Mouse (Mus musculus) activated CD4-positive, CD25-positive, alpha-beta regulatory T cell (primary cell): ENCODE measurements around the gene Olfr318. TPM values are rescaled to one million over a fixed set of nuclear protein-coding genes. Genes with fewer than 3 reads are reported as not detected.

Experiments
- polyA plus RNA-seq, 2 experiments: library from polyadenylated mRNA; unstranded; fragments of 100-300 nt; shearing (Covaris generic); gene quantifications; one replicate each; pipeline ENCODE4 v1.2.1; 2017

The Olfr318 gene
- polyA plus RNA-seq, result under 1 TPM; 0.05 to 0.11 TPM

DNA sequence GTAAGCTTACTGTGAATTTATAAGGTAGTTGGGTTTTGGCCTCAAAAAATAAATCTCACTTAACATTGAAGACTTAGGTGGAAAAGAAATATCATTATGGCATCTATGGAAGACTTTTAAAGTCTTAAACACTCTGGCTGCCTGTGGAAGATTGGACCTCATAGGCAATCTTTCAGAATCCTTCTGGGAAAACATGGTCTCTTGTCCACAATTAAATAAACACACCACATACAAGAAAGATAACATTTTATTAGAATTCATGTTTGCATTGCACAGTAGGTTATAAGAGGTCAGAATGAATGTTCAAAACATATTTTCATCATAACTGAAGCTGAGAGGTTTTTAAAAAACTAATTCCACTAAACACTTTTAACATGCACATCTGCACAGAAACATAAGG lies at the start of gene Olfr318:
Gene Olfr318, minus strand, starts transcription at position 101 of the 400 bp plus-strand sequence.

DNA sequence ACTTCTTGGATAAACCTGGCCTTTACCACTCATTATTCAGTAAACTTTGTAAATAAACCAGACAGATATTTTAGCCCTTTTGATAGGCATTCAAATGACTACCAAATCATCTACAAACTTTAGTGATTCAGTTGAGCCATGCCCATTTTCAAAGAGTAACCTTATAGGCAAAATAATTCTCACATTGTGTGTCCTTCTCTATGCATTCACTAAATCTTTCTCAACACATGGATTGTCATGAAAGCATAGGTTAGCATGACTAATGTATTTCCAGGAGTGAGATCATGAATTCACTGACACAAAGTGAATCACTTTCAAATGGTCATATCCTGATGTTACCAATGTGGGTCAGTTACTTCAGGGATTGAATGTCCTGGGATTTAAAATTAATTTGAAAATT lies 49.1 kb upstream of the Olfr318 start, which contains the start of gene Olfr315:
Gene Olfr315, plus strand, starts transcription at position 301 of the 400 bp plus-strand sequence.

GRCm38 (mm10) chr11:58752434-58752833 lies 28.6 kb upstream of the Olfr318 start, which contains the start of gene Olfr316:
Gene Olfr316 (plus strand): TSS chr11:58752734.

GRCm38 (mm10) chr11:58738792-58739262 lies 15.0 kb upstream of the Olfr318 start, which contains the start of gene Olfr317:
Gene Olfr317 (minus strand): TSS chr11:58739212.

DNA sequence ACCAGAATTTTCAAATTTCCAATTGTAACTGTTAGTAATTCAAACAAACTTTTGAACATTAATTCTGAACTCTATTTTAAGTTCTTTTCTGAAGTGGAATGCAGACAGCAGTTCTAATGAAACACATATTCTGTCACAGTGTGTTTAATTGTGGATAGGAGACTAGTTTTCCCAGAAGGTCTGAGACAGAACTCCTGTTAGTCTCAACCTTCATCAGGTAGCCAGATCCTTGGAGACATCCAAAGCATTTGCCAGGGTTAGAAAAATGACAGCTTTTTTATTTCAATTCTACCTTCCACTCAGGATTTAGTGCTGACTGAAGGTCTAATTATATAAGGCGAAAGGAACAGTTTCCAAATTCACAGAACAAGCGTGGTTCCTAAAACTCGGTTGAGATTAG lies 25.0 kb downstream of the Olfr318 start, which contains the start of gene Olfr319:
Gene Olfr319, plus strand, starts transcription at position 301 of the 400 bp plus-strand sequence.

DNA sequence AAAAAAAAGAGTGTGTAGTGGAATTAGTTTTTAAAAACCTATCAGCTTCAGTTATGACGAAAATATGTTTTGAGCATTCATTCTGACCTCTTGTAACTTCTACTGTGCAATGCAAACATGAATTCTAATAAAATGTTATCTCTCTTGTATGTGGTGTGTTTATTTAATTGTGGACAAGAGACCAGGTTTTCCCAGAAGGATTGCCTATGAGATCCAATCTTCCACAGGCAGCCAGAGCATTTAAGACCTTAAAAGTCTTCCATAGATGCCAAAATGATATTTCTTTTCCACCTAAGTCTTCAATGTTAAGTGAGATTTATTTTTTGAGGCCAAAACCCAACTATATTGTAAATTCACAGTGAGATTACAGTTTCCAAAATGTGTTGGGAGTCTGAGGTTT lies 43.0 kb downstream of the Olfr318 start, which contains the start of gene Olfr320:
Gene Olfr320, plus strand, starts transcription at position 301 of the 400 bp plus-strand sequence.

Other genes starting within 250 kb of the Olfr318 start
- gene Olfr332, start 231.5 kb downstream of the Olfr318 start, polyA plus RNA-seq, result under 1 TPM in 1 of 2 experiments, not detected in 1; 0.10 TPM
- not detected for gene Olfr331, start 221.4 kb downstream of the Olfr318 start, polyA plus RNA-seq
- gene Olfr330, start 189.2 kb downstream of the Olfr318 start, polyA plus RNA-seq, result not detected
- gene Olfr329-ps, start 177.6 kb downstream of the Olfr318 start, polyA plus RNA-seq, result not detected
- gene Olfr328, start 168.4 kb downstream of the Olfr318 start, polyA plus RNA-seq, result not detected
- gene Olfr224, start 153.5 kb downstream of the Olfr318 start, polyA plus RNA-seq, result not detected
- gene Olfr325, start 146.3 kb downstream of the Olfr318 start, polyA plus RNA-seq, result not detected
- not detected for gene Olfr324, start 128.9 kb downstream of the Olfr318 start, polyA plus RNA-seq
- gene 2210407C18Rik, start 107.9 kb downstream of the Olfr318 start, polyA plus RNA-seq, result not detected
- gene Olfr323, start 93.5 kb downstream of the Olfr318 start, polyA plus RNA-seq, result under 1 TPM in 1 of 2 experiments, not detected in 1; 0.14 TPM
- under 1 TPM; 0.21 to 0.43 TPM for gene Trim58, start 83.5 kb downstream of the Olfr318 start, polyA plus RNA-seq
- gene Olfr322, start 65.2 kb downstream of the Olfr318 start, polyA plus RNA-seq, result not detected
- not detected for gene Olfr320, start 42.9 kb downstream of the Olfr318 start, polyA plus RNA-seq
- gene Olfr319, start 24.9 kb downstream of the Olfr318 start, polyA plus RNA-seq, result not detected
- gene Olfr317, start 15.2 kb upstream of the Olfr318 start, polyA plus RNA-seq, result not detected
- not detected for gene Olfr316, start 28.7 kb upstream of the Olfr318 start, polyA plus RNA-seq
- under 1 TPM in 1 of 2 experiments, not detected in 1; 0.11 TPM for gene Olfr315, start 49.2 kb upstream of the Olfr318 start, polyA plus RNA-seq
- under 1 TPM in 1 of 2 experiments, not detected in 1; 0.20 TPM for gene Olfr314, start 58.9 kb upstream of the Olfr318 start, polyA plus RNA-seq
- gene Fam183b, start 77.9 kb upstream of the Olfr318 start, polyA plus RNA-seq, result not detected
- not detected for gene Olfr313, start 91.0 kb upstream of the Olfr318 start, polyA plus RNA-seq
- gene Olfr312, start 105.2 kb upstream of the Olfr318 start, polyA plus RNA-seq, result under 1 TPM in 1 of 2 experiments, not detected in 1; 0.29 TPM
- not detected for gene Olfr311, start 115.2 kb upstream of the Olfr318 start, polyA plus RNA-seq
- 10 to 100 TPM in 1 of 2 experiments, 1 to 10 TPM in 1; 5.4 to 11.4 TPM for gene Gm12258, start 123.1 kb upstream of the Olfr318 start, polyA plus RNA-seq
- 1 to 10 TPM; 5.6 to 7.0 TPM for gene 2810021J22Rik, start 143.2 kb upstream of the Olfr318 start, polyA plus RNA-seq
- gene Zfp39, start 180.2 kb upstream of the Olfr318 start, polyA plus RNA-seq, result 10 to 100 TPM in 1 of 2 experiments, 1 to 10 TPM in 1; 8.3 to 11.4 TPM
- under 1 TPM; 0.14 to 0.20 TPM for gene Btnl10, start 193.9 kb upstream of the Olfr318 start, polyA plus RNA-seq
- gene Rnf187, start 214.9 kb upstream of the Olfr318 start, polyA plus RNA-seq, result 100 to 1,000 TPM; 243 to 248 TPM
- 10 to 100 TPM; 14.4 to 22.3 TPM for gene Hist3h2ba, start 224.9 kb upstream of the Olfr318 start, polyA plus RNA-seq
- 10 to 100 TPM in 1 of 2 experiments, 1 to 10 TPM in 1; 8.1 to 13.0 TPM for gene Hist3h2a, start 230.7 kb upstream of the Olfr318 start, polyA plus RNA-seq
- under 1 TPM; 0.06 to 0.60 TPM for gene Trim17, start 230.7 kb upstream of the Olfr318 start, polyA plus RNA-seq